Mouse (Mus musculus) embryonic facial prominence, embryonic 15.5 days (tissue): ENCODE measurements around the gene Il2rb. TPM values are rescaled to one million over a fixed set of nuclear protein-coding genes. Genes with fewer than 3 reads are reported as not detected.

Experiments
- ATAC-seq: fragments of 200-750 bp; cut with Nextera tagmentation; 2 replicates; pipeline ENCODE4 v1.8.0; 2017; ENCODE audit warnings: low read depth, moderate TSS enrichment; ENCODE audit not compliant: insufficient number of reproducible peaks, low FRiP score, low TSS enrichment
- H3K27ac ChIP-seq: fragments of 300-500 bp; sonication (generic); replicated peaks from 2 replicates; pipeline ENCODE4 v1.5.1; 2015; ENCODE audit warnings: mild to moderate bottlenecking, inconsistent platforms
- H3K27me3 ChIP-seq: fragments of 300-500 bp; sonication (generic); 2 replicates; pipeline ENCODE4 v1.6.1; 2015; ENCODE audit warnings: inconsistent platforms
- H3K36me3 ChIP-seq: fragments of 300-500 bp; sonication (generic); 2 replicates; pipeline ENCODE4 v1.6.1; 2015; ENCODE audit warnings: mild to moderate bottlenecking, inconsistent platforms
- H3K4me1 ChIP-seq: fragments of 300-500 bp; sonication (generic); 2 replicates; pipeline ENCODE4 v1.6.1; 2015; ENCODE audit warnings: inconsistent platforms
- H3K4me2 ChIP-seq: fragments of 300-500 bp; sonication (generic); replicated peaks from 2 replicates; pipeline ENCODE4 v1.6.1; 2015; ENCODE audit warnings: mild to moderate bottlenecking, inconsistent platforms
- H3K4me3 ChIP-seq: fragments of 300-500 bp; sonication (generic); replicated peaks from 2 replicates; pipeline ENCODE4 v1.5.1; 2015; ENCODE audit warnings: mild to moderate bottlenecking, inconsistent platforms
- H3K9ac ChIP-seq: fragments of 300-500 bp; sonication (generic); 2 replicates; pipeline ENCODE4 v1.6.1; 2015; ENCODE audit warnings: inconsistent platforms
- H3K9me3 ChIP-seq: fragments of 300-500 bp; sonication (generic); replicated peaks from 2 replicates; pipeline ENCODE4 v1.6.1; 2016; ENCODE audit warnings: inconsistent platforms
- WGBS: fragments of 180-500 bp; shearing (Covaris S2); methylation state at CpG from one replicate; pipeline ENCODE4 v1.1.7; 2015; 5-methylcytosine and 5-hydroxymethylcytosine counted together
- polyA plus RNA-seq: library from polyadenylated mRNA; unstranded; fragments of >200 nt; fragmentation: Nextera tagmentation; extraction: Ambion mirVana; gene quantifications from 2 replicates; pipeline ENCODE4 v1.2.1, GENCODE M21; 2015

Gene Il2rb
- polyA plus RNA-seq, result 0.24 and 0.41 TPM in 2 replicates

GRCm38 (mm10) chr15:78494968-78495406 lies at the start of gene Il2rb:
Gene Il2rb, minus strand, starts transcription at chr15:78495271.
- H3K27me3 ChIP-seq, result no peaks in the 10 kb centered on the region
- WGBS, result 82% methylated on average over 11 of the region's 11 CpGs
- H3K4me2 ChIP-seq, result no peak within 1 kb of the TSS
- no peak within 1 kb of the TSS for H3K27ac ChIP-seq
- H3K36me3 ChIP-seq, result no peaks in the 10 kb centered on the region
- no peak within 1 kb of the TSS for H3K4me3 ChIP-seq
- H3K4me1 ChIP-seq, result 0 out of 2 replicates have a peak, but pooled peaks cover 2% of the 10 kb centered on the region
- H3K9me3 ChIP-seq, result no peaks in the 10 kb centered on the region
- ATAC-seq, result no peak
- no peak within 1 kb of the TSS for H3K9ac ChIP-seq

GRCm38 (mm10) chr15:78544561-78545001 lies 49.5 kb upstream of the Il2rb start, which contains the start of gene Sstr3:
Gene Sstr3, minus strand, starts transcription at chr15:78544685.
- Histone ChIP-seq H3K4me1 (peaks cover 15% of the 10 kb centered on the region; the same call in 1 of the 2 replicates), H3K9ac (no peak within 1 kb of the TSS), H3K9me3 (no peaks in the 10 kb centered on the region), H3K36me3 (no peaks in the 10 kb centered on the region), H3K4me2 (no peak within 1 kb of the TSS), H3K27me3 (peaks cover 20% of the 10 kb centered on the region; the same call in 1 of the 2 replicates), H3K4me3 (no peak within 1 kb of the TSS), H3K27ac (no peak within 1 kb of the TSS)
- ATAC-seq, result no peak
- WGBS, result 15% methylated on average over 14 of the region's 14 CpGs

DNA sequence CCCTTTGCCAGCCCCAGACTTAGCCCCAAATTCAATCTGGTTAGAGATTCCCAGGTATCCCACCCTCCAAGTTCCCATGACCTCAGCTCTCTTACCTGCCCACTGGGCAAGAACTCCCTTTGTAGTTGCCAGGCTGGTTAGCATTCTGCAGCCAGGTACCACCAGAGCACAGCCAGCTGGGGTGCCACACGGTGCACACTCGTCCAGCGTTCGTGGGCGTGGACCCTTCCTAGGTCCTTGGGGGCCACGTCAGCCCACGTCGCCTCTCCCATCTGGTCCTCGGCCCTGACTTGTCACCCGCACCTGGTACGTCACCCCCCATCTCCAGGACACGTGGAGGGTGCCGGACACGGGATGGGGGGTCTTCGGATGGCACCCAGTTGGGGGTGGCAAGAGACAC lies 49.0 kb upstream of the Il2rb start:
- Histone ChIP-seq H3K9ac (no peak overlapping the region), H3K27me3 (peaks cover 20% of the 10 kb centered on the region; the same call in 1 of the 2 replicates), H3K4me2 (no peak overlapping the region), H3K9me3 (no peaks in the 10 kb centered on the region), H3K4me1 (peaks cover 15% of the 10 kb centered on the region; the same call in 1 of the 2 replicates), H3K4me3 (no peak overlapping the region), H3K27ac (no peak overlapping the region), H3K36me3 (no peaks in the 10 kb centered on the region)
- ATAC-seq, result no peak
- 74% methylated on average over 15 of the region's 15 CpGs for WGBS

DNA sequence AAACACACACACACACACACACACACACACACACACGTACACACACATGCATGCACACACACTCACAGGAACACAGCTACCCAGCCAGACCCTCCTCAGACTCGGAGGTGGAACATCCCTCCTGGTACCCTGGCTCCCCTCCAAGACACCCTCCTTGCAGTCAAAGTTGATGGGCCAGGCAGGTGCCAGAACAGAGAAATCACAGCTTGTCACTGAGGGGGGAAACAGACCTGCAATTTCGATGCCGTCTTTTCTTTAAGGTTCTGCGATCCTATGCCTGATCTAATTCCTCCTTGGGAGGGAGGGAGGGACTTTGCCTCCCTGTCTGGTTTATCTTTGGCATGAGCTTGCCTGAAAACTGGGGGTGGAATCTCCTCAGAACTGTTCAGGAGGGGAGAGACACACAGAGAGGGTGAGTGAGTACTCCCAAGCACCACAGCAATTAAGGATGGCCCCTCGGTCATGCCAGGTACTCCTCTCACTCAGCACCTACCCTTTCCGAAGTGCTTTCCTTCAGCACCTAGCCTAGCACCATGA lies 47.8 kb upstream of the Il2rb start:
- Histone ChIP-seq H3K36me3 (no peaks in the 10 kb centered on the region), H3K4me1 (peaks cover 15% of the 10 kb centered on the region; the same call in 1 of the 2 replicates), H3K27ac (no peak overlapping the region), H3K27me3 (peaks cover 20% of the 10 kb centered on the region; the same call in 1 of the 2 replicates), H3K4me2 (no peak overlapping the region), H3K9me3 (no peaks in the 10 kb centered on the region), H3K4me3 (no peak overlapping the region), H3K9ac (no peak overlapping the region)
- ATAC-seq, result no peak
- 48% methylated on average over 7 of the region's 7 CpGs for WGBS

DNA sequence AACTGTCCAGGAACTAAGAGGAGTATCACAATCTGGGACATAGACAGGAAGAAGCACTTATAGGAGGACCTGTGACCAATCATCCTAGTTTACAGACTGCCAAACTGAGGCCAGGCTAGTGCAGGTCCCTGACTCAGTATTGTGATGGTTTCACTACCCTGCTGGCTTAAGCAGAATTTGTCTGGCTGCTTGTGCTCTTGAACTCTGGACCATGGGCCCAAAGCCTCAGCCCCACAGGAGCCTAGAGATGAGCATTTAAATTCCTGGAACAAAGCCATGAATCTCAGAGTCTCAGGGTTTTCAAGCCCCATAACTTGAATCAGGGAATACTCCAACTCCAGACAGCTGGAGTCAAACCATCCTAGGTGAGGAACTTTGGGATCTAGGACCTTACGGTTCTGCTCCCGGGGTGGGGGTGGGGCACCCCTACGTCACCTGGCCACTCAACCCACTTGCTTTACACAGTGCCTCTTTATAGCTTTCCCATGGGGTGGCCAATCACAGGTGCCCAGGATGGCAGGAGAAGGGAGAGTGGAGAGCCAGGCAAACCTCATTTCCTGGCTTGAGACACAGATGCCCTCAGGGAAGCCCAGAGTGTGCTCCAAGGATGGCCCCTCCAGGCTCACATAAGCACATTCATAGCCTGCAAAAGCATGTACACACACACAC lies 47.2 kb upstream of the Il2rb start:
- peaks cover 20% of the 10 kb centered on the region; the same call in 1 of the 2 replicates for H3K27me3 ChIP-seq
- no peak overlapping the region for H3K27ac ChIP-seq
- no peaks in the 10 kb centered on the region for H3K9me3 ChIP-seq
- ATAC-seq, result no peak
- 76% methylated on average over 3 of the region's 3 CpGs for WGBS
- H3K4me3 ChIP-seq, result no peak overlapping the region
- H3K4me2 ChIP-seq, result no peak overlapping the region
- H3K4me1 ChIP-seq, result peaks cover 15% of the 10 kb centered on the region; the same call in 1 of the 2 replicates
- no peaks in the 10 kb centered on the region for H3K36me3 ChIP-seq
- H3K9ac ChIP-seq, result no peak overlapping the region

- Histone ChIP-seq H3K9me3 (no peaks in the 10 kb centered on the region), H3K9ac (no peak overlapping the region), H3K27me3 (peaks cover 20% of the 10 kb centered on the region; the same call in 1 of the 2 replicates), H3K4me1 (peaks cover 15% of the 10 kb centered on the region; the same call in 1 of the 2 replicates), H3K4me3 (no peak overlapping the region), H3K36me3 (no peaks in the 10 kb centered on the region), H3K4me2 (no peak overlapping the region), H3K27ac (no peak overlapping the region)
- 48% methylated on average over 3 of the region's 3 CpGs for WGBS
- ATAC-seq, result no peak
Measured at GRCm38 (mm10) chr15:78541606-78542005, 46.5 kb upstream of the Il2rb start.

DNA sequence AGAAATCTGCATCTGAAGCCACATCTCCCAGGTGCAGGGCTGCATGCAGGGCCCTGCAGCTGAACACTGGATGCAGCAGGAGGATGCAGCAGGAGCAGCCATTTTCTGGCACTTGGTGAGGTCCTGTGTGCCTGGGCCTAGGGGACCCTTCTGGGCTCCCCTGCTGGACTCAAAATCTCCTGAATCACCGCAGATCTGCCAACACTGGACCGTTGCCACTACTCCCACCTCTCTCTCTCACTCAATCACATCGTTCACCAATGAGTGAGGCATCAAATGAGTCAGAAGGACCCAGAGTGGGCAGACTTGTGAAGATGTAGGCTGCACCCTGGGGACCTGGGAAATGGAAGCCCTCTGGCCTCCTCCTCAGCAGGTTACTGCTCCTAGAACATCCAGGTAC lies 46.0 kb upstream of the Il2rb start:
- no peak overlapping the region for H3K4me2 ChIP-seq
- H3K4me1 ChIP-seq, result peaks cover 15% of the 10 kb centered on the region; the same call in 1 of the 2 replicates
- H3K4me3 ChIP-seq, result no peak overlapping the region
- H3K9me3 ChIP-seq, result no peaks in the 10 kb centered on the region
- H3K27ac ChIP-seq, result no peak overlapping the region
- H3K9ac ChIP-seq, result no peak overlapping the region
- H3K27me3 ChIP-seq, result peaks cover 20% of the 10 kb centered on the region; the same call in 1 of the 2 replicates
- 80% methylated on average over 3 of the region's 3 CpGs for WGBS
- ATAC-seq, result no peak
- H3K36me3 ChIP-seq, result no peaks in the 10 kb centered on the region

GRCm38 (mm10) chr15:78535723-78536421 lies 40.8 kb upstream of the Il2rb start:
- Histone ChIP-seq H3K36me3 (no peaks in the 10 kb centered on the region), H3K27me3 (no peaks in the 10 kb centered on the region), H3K4me2 (no peak overlapping the region), H3K4me3 (no peak overlapping the region), H3K27ac (0 out of 2 replicates have a peak overlapping the region, but pooled peaks have one; percentile 22), H3K9me3 (no peaks in the 10 kb centered on the region), H3K9ac (no peak overlapping the region), H3K4me1 (peaks cover 11% of the 10 kb centered on the region)
- WGBS, result 45% methylated on average over 10 of the region's 10 CpGs
- no peak for ATAC-seq

DNA sequence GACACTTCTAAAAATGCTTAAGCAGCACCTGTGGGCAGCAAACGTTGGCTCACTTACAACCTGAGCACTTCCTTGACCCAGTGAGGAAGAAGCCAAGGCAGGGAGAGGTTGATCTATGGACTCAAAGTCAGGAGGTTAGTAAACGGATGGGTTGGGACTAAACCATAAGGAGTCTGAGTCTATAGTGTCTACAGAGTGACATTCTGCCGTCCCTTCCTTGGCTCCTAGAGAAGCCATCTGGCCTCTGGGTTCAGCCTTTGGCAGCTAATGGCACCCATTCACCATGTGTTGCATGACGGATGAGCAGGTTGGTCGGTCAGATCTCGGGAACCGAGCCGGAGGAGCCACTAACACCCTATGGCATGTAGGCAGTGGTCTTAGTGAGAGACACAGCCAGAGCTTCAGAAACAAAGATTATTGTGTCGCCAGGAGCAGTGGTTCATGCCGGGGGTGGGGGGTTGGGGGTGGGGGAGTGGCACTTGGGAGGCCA lies 38.3 kb upstream of the Il2rb start:
- H3K27me3 ChIP-seq, result no peaks in the 10 kb centered on the region
- no peaks in the 10 kb centered on the region for H3K9me3 ChIP-seq
- no peak overlapping the region for H3K4me2 ChIP-seq
- no peaks in the 10 kb centered on the region for H3K36me3 ChIP-seq
- H3K4me3 ChIP-seq, result no peak overlapping the region
- 82% methylated on average over 10 of the region's 10 CpGs for WGBS
- no peak for ATAC-seq
- peaks cover 36% of the 10 kb centered on the region for H3K4me1 ChIP-seq
- H3K9ac ChIP-seq, result no peak overlapping the region
- no peak overlapping the region for H3K27ac ChIP-seq

DNA sequence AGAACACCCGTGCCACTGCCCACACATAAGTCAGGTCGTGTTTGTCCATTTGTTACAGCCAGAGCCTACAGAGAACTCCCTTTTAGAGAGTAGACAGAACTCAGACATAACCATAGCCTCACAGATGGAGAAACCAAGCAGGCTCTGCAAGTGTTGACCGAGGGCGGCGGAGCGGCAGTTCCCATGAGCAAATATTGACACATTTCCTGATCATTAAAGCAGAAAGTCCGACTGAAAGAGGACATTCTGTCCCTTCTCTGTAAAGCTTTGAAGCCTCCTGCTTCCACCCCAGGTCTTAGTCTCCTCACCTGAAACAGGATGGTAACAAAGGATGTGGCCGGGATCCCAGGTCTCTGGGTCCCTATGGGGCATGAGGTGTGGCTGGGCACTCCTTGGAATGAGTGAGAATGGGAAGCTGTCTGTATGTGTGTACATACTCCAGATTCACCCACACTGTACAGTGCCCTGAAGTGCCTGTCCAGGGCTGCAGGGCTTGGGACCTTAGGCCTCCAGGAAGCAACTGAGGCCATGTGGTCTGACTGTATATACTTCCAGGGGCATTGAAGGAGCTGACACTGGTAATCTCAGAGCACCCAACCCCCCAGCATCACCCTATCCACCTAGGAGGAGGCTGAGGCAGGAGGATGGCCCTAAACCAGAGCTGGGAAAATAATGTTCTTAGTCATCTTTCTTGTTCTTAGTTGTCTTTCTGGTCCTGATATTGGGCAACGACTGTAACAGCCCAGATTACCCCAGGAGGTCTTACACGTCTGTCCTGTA lies 37.7 kb upstream of the Il2rb start:
- Histone ChIP-seq H3K27ac (0 out of 2 replicates have a peak overlapping the region, but pooled peaks have one; percentile 29), H3K36me3 (no peaks in the 10 kb centered on the region), H3K9me3 (no peaks in the 10 kb centered on the region), H3K27me3 (no peaks in the 10 kb centered on the region), H3K4me3 (no peak overlapping the region), H3K4me2 (no peak overlapping the region), H3K9ac (no peak overlapping the region), H3K4me1 (peaks cover 42% of the 10 kb centered on the region)
- ATAC-seq, result no peak
- 69% methylated on average over 10 of the region's 10 CpGs for WGBS
